Mouse (Mus musculus) left cerebral cortex, adult 9 months (tissue): ENCODE data around the gene Pdia6.

ENCODE experiments used
- DNase-seq, 2 experiments: peaks; one replicate each; pipeline ENCODE4 v3.0.0; 2022; ENCODE audit warnings: low spot score in 2 of 2

Pdia6 gene

DNA sequence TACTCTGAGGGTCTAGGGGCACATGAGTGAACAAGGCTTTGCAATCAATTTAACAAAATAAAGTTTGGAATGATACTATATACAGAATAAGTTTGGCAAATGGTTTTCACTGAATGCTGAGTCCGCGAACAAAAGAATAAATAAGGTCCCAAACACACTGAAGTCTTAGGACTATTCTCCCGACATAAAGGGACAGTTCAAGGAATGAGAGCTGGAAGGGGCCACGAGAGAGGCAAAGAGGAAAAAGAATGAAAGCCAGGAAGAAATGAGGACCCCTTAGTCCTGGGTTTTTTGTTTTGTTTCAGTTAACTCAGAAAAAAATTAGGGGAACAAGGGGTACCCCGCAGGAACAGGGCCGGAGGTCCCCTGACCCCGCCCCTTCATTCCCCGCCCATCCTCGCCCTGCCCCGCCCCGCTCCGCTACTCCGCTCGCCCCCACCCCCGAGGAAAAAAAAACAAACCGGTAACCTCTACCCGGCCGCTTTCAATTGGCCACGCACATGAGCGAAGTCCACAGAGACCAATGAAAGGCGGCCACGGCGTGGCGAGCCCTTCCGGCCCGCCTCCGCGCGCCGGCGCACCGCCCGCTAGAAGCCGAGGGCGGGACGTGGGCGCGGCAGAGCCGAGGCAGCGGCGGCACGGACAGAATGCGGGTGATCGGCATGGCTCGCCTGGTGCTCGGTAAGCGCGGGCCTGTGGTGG lies at the start of gene Pdia6:
Pdia6 (plus strand) TSS at position 575 of the 702 bp plus-strand sequence.
- DNase-seq = peak; percentile 78 to 91

DNA sequence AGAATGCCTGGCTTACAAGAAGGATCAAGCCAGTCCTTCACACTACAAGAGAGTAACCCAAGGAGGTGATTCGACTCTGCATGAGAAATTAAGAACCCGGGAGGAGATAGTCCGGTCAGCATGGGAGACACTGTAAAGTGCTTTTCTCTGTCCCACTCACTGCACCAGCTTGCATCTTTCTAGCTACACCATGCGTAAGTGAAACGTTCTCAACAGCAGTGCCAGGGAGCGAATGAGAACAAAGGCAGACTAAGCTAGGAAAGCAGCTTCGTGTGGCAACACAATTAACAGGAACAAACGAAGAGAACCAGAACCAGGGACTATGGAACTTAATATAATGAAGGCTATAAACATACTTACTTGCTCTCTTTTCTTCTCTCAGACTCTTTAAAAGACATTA lies 48.0 kb upstream of the Pdia6 start:
- DNase-seq = no peak

DNA sequence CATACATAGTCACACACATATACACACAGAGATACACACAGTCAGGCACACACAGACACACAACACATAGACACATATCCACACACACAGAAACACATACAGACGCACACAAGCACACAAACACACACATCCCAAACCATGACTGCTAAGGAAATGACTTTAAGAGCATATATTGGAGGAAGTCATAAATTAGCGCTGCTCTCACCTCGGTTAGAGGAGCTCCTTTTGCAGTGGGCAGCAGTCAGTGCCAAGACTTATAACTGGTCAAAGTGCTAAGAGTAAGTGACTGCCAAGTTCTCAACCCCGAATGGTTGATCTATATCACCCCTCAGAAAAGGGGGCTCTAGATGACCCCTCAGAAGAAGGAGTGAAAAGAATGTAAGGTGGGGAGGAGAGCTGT lies 47.2 kb upstream of the Pdia6 start:
- no peak for DNase-seq

DNA sequence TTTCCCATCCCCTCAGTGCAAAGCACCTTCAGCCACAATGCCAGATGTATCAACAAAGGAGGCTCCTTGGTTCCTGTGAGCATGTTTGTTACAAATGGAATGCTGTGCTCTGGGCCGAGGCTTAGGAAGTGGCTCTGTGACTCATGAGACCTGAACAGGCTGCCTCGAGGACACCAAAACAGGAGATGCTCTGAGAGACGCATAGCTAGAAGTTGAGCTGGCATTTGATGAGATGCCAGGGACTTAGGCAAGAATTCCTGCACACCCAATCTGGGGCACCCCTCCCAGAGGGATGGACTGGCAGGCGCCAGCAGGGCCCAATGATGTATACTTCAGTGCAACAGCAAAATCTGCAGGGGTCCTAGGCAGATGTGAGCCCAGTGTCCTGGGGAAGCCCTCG lies 45.7 kb upstream of the Pdia6 start:
- no peak for DNase-seq

DNA sequence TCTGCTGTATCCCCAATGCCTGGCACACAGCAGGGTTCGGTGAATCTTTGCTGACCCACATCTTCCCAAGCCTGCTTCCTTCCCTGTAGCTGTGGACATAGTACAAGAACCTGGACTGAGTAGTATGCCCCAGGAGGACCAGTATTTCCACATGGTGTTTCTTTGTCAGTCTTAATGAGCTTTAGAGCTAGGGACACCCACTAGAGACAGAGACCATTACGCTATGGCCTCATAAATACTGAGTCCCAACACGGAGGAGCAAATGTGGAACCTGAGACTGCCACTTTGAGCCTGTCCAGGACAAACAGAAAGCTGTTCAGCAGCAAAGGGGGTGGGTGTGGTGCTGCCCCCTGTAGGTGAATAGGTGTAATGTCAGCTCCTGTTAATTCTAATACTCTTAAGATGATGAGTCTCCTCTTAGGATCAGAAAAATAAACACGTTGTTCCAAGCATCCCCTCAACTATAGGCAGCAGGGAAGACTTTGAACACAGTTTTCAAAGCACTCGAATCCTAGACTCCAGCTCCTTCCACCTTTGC lies 44.4 kb upstream of the Pdia6 start:
- DNase-seq = no peak

DNA sequence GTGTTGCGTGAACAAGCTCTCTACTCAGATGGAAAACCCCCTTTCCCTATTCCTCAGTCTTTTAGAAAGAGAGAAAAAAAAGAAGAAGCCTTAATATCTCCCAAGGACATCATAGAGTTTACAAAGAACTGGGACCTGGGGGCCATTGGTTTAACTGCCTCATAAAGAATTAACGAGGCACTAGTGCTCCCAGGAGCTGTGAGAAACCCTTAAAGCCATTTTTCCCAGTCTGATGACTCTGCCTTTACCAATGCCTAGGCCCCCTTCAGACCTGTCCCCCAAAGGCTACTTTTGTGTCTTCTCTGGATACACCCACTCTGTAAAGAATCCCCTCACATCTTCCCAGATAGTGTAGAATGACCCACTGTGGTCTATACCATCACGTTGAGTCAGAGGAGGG lies 43.3 kb upstream of the Pdia6 start:
- DNase-seq = no peak

DNA sequence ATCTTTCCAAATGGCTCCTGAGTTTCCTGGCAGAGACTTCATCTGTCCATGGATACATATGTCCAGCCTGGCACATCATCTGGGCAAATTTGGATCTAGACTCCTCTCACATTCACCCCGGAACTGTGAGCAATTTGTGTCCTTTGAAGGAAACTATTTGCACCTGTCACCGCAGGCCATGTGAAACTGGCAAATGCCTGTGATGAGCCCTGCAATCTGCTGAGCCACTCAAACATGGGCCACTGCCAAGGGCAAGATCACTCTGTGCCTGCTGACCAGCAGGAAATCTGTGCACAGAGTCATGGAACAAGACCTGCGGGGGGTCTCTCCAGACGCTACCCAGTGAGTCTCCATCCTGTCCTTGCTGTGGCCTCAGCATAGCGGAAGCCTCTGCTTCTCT lies 41.3 kb upstream of the Pdia6 start:
- no peak for DNase-seq

DNA sequence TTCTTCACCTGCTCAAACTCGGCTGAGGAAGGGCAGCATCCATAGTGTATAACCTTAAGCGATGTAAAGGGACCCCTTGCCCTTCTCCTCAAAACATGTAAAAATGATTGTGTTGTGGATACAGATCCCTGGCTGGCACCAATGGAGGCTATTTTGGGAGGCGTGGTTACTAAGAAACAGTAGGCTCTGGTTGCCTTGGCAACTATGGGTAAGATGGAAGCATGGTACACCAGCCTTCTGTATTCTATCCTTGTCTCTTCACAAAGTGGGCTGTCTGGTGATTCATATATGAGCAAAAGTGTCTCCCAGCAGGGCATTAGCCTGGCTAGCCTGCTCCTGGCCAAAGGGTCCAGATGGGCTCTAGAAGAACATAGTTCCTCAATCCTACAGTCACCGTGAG lies 38.4 kb upstream of the Pdia6 start:
- peak; percentile 67 to 82 for DNase-seq

DNA sequence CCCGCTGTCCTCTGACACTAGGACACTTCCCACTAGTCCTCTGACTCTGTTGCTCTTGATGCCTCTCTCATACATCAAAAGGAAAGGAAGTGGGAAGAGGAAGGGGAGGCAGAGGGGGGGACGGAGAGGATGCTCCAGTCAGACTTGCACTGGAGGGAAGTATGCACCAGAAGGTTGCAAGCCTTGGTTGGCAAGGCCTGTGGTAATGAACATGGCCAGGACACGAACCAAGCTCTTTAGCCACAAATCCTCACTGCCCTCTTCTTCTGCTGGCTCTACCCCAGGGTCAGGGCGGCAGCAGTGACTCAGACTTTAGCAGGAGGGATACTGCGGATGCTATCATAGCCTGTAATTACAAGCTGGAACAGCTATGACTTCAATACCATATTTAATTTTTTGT lies 35.8 kb upstream of the Pdia6 start:
- no peak for DNase-seq

DNA sequence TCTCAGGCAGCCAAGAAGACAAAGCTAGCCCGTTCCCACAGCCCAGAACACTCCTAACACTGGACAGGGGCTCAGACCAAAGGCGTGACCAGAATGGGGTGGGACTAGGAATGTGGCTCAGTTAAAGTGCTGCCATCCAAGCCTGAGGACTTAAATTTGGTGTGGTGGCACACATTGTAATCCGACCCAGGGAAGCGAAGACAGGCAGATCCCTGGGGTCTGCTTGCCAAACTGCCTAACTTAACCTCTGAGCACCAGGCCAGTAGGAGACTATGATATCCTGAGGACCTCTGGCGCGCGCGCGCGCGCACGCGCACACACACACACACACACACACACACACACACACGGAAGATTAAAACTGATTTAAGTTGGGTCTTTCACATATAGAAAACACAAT lies 34.8 kb upstream of the Pdia6 start:
- DNase-seq = no peak

DNA sequence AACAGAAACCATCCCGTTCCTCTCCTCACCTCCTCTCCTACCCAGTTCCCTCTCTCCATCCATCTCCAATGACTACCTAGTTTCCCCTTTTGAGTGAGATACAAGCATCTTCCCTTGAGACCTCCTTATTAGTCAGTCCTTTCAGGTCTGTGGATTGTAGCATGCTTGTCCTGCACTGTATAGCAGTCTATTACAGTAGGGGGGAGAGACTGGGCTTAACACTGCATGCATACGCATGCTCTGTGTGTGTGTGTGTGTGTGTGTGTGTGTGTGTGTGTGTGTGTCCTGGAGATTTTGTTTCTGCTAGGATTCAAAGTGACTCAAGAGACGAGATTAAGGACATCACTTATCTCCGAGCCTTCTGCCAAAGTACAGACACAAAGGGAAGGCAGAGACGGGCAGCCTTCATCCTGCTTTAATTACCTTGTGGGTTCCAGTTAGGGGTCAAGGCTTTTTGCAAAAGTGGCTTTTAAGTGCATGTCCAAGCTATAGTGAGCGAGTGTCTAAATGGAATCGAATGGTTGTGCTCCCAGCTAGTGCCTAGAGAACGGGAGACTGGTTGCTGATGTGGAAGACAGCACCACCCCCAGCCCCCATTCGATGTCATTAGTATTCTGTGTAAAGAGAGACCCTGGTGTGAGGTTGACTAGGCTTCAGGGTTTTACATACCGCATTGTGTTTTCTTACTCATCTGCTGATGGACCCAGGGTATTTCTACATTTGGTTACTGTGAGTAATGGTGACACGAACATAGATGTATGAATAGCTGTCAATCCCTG lies 30.6 kb upstream of the Pdia6 start:
- DNase-seq = no peak

DNA sequence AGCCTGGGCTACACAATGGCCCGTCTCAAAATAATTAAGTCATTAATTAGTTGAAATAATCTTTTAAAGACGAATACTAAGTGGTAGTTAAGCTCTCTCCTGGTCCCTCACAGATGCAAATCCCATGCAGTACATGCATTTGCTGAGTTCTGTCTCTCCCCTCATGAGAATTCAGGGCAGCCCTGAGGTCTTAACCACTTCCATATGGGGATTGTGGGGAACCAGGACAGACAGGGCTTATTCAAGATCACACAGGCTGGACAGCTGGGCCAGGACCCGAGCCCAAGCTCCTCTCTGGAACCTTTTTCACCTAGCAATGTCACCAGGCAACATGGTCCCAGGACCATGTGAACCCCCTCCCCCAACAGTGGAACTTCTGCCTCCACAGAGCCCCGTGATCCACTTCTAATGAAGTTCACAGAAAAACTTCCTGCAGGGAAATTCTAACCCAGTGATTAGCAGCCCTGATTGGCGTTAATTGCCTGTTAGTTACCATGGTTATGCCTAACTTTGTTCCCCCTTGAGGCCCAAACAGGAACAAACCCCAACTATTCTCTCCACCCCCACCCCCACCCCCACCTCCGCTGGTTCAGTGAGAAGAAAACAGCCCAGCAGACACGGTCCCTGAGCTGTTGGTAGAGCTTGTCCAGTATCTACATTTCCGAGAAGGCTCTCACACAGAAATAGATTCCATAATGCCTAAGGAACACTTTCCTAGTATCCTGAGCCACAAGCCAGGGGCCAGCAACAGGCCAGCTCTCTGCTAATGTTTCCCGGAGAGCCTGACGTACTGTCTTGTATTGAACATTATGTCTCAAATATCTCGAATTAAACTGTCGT lies 27.5 kb upstream of the Pdia6 start:
- DNase-seq = no peak

DNA sequence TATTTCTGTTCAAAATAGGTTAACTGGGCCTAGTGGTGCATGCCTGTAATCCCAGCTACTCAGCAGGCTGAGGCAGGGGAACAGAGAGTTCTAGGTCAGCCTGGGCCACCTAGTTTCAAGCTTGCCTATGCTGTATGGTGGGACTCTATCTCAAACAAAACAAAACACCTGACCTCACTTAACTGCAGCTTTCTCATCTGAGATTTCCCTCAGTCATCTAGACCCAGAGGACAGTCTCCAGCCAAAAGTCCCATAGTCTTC lies 27.0 kb upstream of the Pdia6 start:
- no peak for DNase-seq

DNA sequence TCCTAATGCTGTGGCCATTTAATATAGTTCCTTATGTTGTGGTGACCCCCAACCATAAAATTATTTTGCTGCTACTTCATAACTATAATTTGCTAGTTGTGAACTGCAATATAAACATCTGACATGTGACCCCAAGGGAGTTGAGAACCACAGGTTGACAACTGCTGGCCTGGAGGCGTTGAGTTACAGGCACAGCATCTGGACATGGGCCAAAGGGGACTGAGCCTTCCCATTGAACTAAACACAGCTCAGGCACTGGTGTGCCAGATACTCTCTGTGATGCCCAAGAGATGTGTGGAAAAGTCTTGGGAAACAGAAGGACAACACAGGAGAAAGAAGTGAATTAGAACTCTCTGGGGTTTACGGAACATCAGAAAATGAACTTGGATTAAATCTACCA lies 25.3 kb upstream of the Pdia6 start:
- DNase-seq = no peak

DNA sequence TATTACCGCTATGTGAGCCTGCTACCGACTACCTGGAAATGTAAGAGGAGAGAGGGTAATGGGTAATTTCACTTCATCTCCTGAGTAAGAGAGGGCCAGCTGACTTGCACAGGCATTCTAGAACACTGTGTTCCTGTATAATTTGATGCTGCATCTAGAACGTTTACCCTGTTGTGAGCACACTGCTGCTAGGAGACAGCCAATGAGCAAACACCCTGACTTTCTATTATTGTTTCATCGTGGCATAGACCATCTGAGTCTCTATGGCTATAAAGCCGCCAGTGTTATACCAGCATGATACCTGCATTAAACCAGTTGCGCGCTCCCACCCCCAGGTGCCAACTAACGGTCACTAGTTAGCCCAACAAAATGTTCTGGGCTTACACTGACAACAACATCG lies 24.7 kb upstream of the Pdia6 start:
- DNase-seq = peak in 1 of 2 experiments; percentile 51

DNA sequence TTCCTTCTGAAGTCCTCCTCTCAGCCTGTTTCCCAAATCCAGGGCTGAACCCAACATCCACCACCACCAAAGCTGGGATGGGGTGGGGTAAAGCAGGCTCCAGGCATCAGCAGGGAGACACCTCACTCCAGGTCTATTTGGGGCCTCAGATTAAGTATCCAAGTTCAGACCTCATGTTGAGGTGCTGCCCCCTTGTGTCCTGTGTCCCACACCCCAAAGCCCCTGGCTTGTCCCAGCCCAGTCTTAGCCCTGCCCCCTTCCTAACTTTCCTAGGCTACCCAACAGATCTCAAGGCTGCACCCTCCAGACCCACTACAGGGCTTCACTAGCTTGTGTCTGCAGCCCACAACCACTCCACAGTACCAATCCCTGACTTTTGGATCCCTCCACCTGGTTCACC lies 24.3 kb upstream of the Pdia6 start:
- DNase-seq = no peak

DNA sequence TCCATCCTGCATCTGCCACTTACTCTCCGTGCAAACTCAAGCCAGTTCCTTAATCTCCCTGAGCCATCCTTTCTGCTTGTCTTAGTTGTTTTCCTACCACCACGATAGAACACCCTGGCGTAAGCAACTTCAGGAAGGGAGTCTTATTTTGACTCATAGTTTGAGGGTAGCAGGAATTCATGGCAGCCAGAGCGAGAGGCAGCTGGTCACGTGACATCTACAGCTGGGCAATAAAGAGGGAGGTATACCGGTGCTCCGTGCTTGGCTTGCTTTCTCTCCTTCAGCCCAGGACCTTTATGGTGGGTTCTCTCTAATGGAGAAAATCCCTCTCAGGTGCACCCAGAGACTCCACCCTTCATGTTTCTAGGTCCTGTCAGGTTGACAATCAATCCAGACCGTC lies 15.4 kb upstream of the Pdia6 start:
- DNase-seq = no peak

DNA sequence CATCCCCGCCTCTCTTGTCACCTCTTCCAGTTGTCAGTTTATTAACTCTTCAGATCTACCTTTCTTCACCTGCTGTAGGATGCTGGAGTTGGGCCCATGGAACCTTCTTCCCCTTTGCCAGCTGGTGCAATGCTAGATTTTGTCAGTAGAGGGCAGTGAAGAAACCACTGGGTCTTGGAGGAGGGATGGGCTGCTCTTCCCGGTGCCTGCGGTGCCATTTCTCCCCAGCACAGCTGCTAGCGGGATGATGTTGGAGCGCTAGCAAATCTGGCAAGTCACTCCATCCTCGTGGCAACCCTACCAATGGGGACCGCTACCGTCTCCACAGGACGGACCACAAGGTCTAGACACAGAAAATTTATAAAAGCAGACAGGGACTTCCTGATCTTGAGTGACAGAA lies 13.3 kb upstream of the Pdia6 start:
- peak in 1 of 2 experiments; percentile 80 for DNase-seq

DNA sequence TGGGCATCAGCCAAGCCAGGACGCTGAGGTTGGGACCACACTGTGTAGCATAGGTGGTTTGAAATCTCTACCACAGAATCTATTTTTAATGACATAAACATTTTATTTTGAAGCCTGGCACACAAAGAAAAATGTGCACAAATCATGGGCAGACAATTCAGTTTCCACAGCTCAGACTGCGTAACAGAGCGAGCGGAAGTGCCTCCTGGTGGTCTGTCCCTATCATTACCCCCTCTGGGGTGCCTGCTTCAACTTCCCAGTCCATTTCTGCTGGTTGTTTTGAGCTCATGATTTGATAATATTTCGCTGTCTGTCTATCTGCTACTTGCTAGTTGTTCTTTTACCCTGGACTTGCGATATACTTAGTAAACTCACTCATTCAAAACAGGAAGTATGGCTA lies 10.7 kb upstream of the Pdia6 start:
- DNase-seq = no peak

DNA sequence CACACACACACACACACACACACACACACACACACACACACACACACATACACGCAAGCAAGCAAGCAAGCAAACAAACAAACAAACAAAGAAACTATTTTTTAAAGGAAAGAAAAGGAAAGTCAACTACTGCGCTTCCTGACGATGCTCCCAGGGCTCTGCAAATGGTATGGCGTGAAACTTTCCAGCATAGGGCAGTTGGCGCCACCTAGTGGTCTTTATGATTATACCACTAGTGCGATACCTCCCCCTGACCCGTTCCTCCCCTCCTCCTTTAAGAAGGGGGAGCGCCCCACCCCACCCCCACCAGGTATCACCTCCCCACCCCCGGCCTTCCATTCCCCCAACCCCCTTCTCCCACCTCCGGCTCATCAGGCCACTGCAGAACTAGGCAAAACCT lies 9.4 kb upstream of the Pdia6 start:
- DNase-seq = peak in 1 of 2 experiments; percentile 73

DNA sequence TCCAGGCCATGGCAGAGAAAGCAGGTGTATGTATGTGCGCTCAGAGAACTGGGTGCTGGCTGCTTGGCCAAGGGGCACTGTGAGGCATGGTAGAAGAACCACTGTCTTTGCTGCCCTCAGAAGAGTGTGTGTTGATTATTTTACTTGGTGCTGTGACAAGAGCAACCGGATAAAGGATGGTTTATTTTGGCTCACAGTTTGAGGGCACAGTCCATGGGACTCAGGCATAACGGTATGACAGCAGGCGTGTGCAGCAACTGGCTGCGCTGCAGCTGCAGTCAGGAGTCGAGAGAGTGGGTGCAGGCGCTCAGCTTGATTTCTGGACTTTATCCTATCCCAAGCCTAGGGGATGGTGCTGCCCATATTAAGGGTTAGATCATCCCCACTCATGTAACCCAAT lies 7.9 kb upstream of the Pdia6 start:
- no peak for DNase-seq

DNA sequence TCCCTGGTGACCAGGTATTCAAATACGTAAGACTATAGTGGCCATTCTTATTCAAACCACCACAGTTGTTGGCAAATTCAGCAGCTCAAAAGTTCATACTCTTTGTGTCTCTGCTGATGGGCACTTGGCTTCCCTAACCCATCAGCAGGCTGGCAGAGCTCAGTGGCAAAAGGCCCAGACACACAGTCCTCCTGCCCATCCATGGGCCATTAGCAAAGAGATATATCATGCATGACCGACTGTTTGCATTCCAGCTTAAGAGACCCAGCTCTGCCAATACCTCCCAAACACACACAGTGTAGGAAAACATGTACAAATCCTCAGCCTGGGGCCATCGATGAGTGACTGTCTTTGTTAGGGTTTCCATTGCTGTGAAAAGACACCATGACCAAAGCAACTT lies 5.3 kb upstream of the Pdia6 start:
- DNase-seq = no peak

DNA sequence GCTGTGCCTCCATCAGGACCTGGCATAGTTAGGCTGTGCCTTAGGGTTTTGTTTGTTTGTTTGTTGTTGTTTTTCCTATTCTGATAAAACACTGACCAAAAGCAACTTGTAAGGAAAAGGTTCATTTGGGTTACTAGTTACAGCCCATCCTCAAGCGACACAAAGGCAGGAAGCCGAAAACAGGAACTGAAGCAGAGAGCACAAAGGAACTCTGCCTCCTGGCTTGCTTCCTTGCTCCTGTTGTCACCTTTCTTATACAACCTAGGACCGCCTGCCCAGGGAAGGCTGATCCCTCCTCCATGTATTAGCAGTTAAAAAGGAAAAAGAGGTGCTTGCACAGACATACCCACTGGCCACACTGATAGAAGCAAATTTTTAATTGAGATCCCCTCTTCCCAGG lies 2.5 kb upstream of the Pdia6 start:
- no peak for DNase-seq
